Mouse (Mus musculus): ENCODE measurements around the gene Suv39h2.

Gene Suv39h2

DNA sequence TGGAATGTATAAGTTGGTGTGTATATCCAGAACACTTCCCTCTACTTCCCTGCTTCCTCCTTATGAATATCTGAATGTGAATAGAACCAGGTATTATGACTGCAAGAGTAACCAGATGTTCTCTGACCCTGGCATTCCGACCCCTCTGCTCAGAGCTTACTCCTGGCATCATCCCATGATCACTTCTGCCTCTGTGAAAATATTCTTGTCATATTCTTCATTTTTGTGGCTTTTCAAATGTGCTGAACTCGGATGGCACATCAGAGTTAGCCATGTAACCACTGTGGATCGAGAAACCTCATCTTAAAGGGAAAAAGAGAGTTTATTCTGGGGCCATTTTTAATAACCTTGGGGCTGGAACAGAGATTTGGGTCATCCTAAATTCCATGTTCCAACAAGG lies 52.3 kb downstream of the Suv39h2 start, which contains the start of gene Meig1:
Gene Meig1, minus strand, starts transcription at position 101 of the 400 bp plus-strand sequence.
- no peak for DNase-seq

DNA sequence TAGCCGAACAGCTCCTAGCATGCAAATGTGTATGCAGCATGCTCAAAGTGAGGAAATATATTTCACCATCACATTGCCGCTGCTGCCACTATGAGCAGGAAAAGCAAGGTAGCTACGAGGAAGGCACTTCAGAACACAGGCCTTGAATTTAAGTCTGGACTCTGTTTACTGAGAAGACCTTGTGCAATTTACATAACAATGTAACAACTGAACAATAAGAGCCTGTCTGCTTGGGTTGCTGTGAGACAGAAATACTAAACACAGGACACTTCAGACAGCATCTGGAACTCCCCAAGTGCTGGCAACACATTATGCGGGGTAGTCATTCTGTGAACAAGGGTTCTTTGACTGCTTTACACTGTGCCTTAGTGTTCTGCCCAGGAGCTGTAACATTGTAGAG lies 54.7 kb downstream of the Suv39h2 start:
- no peak for DNase-seq

DNA sequence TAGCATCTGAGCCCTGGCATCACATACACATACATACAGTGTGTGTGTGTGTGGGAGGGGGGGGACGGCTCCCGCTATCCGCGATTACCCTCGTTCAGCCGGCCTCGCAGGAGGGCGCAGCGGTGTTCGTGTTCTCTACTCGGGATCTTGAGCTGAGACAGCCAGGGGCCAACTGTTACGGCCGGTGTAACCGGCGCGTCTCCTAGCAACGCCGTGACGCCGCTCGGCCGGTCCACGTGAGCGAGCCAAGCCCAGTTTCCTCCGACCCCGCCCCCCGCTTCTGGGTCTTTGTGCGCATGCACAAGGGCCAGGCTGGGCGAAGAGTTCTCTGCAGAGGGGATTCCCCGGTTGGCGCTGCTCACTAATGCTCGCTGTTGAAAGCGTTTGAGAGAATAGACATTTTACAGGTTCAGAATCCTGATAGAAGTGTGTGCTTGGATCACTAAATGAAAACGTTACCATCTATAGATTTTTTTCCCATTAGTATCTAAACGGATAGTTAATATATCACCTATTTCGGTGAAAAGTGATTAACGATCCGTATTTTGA lies 55.9 kb downstream of the Suv39h2 start:
- peak; percentile 97 for DNase-seq

DNA sequence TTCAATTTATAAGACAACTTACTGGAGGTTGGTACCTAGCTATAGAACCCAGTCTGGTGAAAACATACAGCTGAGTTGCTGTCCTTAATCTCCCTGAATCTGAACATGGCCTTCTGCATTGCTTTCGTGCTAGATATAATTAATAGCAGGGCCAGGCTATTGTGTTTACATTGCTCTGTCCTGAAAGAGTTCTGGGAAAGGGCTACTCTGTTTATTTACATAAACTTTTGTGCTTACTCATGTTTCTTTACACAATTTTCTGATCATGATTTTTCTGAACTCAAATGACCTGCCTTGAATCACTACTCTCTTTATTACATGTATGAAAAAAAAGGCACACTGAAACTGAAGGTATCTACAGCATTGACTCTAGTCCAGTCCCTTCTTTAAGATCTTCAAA lies 59.2 kb downstream of the Suv39h2 start:
- DNase-seq: no peak

DNA sequence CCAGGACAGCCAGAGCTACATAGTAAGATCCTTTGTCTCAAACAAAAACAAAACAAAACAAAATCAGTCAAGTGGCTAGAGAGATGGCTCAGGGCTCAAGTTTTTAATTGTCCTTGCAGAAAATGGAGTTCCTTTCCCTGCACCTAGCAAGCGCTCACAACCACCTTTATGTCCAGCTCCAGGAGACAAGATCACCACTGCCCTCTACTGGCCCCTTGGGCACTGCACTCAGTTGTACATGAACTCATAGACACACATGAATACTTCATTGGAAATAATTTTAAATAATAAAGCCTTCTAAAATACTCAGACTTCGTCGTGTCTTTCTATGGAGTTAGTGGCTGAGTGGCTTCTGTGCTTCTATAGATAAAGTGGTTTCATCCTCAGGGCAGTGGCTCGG lies 60.6 kb downstream of the Suv39h2 start:
- DNase-seq: peak; percentile 67

DNA sequence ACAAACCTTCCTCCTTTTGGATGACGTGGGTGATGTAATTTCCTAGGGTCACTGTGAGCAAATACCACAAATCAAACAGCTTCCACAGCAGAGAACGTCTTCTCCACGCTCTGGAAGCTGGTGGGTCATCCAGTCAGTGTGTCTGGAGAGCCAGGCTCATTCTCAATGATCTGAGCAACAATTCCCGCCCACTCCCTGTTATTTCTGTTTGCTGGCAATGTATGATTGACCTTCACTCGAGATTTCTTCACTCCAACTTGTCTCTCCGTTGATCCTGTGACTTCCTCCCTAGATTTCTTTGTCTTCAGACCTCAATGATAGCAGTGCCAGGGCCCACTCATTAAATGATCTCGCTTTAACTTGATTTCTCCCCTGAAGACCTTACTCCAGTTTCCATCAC lies 67.1 kb downstream of the Suv39h2 start:
- no peak for DNase-seq

DNA sequence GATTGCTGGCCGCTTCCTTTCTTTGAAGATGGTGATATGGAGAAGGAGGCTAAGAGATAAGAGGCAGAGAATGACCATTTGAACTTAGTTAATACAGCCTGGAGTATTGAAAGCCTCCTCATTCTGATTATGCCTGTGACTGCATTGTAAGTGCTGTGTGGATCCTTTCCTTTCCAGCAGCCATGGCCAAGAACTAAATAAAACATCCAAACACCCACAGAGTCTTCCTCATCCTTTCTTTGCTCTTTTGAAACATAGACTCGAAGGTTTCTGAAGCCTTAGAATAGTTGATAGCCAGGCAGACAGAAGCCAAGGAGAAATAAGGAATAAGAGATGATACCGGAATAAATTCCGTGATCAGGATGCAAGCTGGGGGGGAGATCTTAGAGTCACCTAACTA lies 68.8 kb downstream of the Suv39h2 start:
- DNase-seq: no peak

All from lung, postnatal 14 days (tissue).